Mouse (Mus musculus): ENCODE results near the gene Mei1.
A peak's percentile ranks its signal among the peaks of the same experiment; 100 is the strongest.

Mei1 gene

GRCm38 (mm10) chr15:82081161-82081560, 11.4 kb downstream of the Mei1 start:
- DNase-seq (ENCODE audit: extremely low read depth, insufficient read length, low spot score): no peak

DNA sequence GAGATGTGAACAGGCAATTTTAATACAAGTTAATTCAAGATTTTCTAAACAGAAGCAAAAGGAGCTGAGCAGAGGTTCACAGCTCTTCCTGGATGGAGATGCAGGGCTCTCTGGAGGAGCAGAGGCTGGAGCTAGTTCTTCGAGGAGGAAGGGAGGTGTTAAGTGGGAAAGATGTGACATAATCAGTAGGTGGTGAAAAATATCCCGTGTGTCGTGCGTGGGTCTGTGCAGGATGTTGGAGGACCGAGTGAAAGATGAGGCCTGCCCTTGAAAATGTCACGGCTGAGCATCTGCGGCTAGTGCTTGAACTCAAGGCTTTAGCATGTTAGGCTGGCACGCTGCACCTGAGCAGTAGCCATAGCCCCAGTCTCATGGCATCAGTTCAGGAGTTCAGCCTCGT, 15.8 kb downstream of the Mei1 start:
- DNase-seq (ENCODE audit: extremely low read depth, insufficient read length, low spot score): no peak

DNA sequence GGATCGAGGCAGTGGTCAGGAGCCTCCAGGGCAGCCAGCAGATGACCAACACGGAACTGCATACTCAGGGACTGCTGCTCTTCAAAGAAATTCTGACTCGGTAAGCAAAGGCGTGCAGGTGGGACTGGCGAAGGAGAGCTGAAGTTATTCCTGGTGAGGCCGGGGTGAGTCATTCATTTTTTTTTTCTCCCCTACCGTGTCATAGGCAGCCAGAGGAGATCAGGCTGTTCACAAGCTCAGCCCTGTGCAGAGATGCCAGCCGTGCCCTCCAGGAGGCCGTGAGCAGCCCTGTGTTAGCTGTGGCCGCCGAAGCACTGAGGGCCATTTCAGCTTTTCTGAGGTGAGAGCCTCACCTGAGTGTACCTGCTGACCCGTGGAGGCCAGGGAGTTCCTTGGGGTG, 16.3 kb downstream of the Mei1 start:
- DNase-seq (ENCODE audit: extremely low read depth, insufficient read length, low spot score): peak; percentile 39

DNA sequence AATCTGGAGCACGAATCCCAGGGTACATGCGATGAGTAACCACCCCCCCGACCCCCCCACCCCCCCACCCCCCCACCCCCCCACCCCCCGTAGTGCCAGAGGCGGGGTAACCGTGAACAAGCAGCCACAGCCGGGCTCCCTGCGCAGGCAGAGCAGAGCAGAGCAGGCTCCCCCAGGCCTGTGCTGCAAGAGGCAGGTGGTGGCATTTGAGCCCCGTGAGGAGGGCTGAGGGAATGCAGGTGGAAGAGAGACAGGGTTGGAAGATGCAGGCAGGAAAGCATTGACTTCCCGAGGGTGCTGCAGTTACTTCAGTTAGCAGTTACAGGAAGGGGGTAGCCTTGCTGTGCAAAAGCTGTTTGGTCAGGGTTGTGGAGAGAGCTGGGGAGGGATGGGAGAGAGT, 17.5 kb downstream of the Mei1 start:
- no peak for DNase-seq (ENCODE audit: extremely low read depth, insufficient read length, low spot score)

- no peak for DNase-seq (ENCODE audit: extremely low read depth, insufficient read length, low spot score)
Observed at GRCm38 (mm10) chr15:82091061-82091460, 21.3 kb downstream of the Mei1 start.

GRCm38 (mm10) chr15:82106953-82107555, 37.3 kb downstream of the Mei1 start:
- DNase-seq (ENCODE audit: extremely low read depth, insufficient read length, low spot score): peak; percentile 43

DNA sequence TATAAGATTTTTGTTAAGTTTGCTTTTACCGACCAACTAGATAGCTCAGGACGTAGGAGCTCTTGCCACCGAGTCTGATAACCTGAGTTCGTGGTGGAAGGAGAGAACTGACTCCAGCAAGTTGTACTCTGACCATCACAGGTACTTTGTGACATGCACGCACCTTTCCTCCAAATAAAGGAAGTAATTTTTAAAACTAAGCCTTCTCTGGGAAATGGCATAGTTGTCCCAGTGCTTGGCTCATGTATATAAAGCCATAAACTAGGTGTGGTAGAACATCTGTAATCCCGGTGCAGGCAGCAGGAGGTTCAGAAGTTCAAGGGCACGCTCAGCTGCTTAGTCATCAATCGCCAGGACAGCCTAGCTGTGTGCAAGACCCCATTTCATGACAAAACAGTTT, 50.7 kb downstream of the Mei1 start:
- no peak for DNase-seq (ENCODE audit: extremely low read depth, insufficient read length, low spot score)

- peak; percentile 38 for DNase-seq (ENCODE audit: extremely low read depth, insufficient read length, low spot score)
Observed at GRCm38 (mm10) chr15:82126690-82127089, 56.9 kb downstream of the Mei1 start.

DNA sequence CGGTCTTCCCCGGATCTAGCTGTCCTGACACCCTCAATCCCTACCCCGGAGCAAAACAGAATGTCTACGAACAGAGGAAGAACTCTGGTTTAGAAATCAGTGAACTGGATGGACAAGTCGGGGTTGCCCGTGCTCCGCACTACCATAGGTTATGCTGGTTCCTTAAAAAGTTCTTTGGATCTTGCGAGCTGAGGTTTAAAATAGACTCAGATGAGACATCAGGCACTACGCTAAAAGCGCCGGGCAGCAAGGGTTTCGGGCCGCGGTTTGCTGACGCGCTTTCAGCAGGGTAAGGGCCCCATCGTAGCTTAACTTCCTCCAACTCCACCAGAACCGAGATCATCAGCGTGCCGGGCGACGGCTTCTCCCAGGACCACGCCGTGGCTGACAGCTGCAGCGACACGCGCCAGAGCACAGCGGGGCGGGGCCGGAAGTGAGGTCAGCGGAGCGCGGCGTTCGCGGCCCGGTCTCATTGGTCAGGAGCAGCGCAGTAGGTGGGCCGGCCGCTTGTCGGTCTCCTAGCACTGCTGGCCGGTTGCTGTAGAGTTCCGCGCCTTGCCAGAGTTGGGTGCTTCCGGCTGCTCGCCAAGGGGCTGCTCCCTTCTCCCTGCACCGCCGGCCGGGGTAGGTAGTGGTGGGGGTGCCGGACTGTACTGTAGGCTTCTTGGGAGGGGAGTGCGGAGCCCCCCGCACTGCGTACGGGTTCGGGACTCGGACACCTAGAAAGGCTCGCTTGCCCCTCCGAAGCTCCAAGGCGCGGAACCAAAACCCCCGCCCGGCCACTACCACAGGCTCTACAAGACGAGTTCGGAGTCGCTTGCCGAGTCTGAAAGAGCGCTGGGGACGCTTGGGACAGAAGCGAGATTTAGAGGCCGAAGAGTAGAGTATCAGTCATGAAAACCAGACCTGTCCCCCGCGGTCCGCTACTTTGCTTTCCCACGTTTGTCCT, 57.9 kb downstream of the Mei1 start, which contains the start of gene Ccdc134:
Gene Ccdc134, plus strand, starts transcription at position 497 of the 949 bp plus-strand sequence.
- DNase-seq (ENCODE audit: extremely low read depth, insufficient read length, low spot score): peak; percentile 98

GRCm38 (mm10) chr15:82128398-82128797, 58.6 kb downstream of the Mei1 start:
- no peak for DNase-seq (ENCODE audit: extremely low read depth, insufficient read length, low spot score)

DNA sequence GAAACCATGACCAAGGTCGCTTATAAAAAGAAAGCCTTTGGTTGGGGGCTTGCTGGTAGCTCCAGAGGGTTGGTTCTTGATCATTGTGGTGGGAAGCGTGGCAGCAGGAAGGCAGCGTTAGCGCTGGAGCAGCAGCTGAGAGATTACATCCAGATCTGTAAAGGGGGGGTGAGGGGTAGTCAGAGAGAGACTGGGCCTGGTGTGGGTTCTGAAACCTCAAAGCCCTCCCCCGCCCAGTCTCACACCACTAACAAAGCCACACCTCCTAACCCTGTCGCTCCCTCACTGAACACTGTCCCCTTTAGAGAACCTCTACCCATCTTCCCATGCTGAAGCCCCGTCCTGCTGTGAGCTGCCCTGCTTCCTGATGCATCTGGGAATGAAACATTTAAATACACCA, 60.8 kb downstream of the Mei1 start:
- no peak for DNase-seq (ENCODE audit: extremely low read depth, insufficient read length, low spot score)

GRCm38 (mm10) chr15:82135372-82135771, 65.6 kb downstream of the Mei1 start:
- no peak for DNase-seq (ENCODE audit: extremely low read depth, insufficient read length, low spot score)

DNA sequence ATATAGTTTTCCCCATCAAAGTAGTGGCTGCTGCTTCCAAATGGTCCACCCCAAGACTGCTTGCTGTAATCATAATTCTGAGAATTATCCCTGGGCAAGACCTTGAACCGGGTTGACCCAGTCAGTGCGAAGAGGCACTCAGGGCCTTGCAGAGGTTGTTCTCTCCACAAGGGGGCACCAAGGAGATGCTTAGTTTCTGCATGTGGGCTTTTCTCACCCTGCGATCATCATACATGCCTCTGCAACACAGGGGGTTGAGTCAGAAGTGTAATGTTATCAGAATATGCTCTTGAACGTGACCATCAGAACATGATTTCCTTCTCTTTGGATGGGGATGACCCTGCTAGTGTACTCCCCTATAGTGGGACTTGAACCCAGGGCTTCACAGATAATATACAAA, 68.8 kb downstream of the Mei1 start:
- peak; percentile 28 for DNase-seq (ENCODE audit: extremely low read depth, insufficient read length, low spot score)

DNA sequence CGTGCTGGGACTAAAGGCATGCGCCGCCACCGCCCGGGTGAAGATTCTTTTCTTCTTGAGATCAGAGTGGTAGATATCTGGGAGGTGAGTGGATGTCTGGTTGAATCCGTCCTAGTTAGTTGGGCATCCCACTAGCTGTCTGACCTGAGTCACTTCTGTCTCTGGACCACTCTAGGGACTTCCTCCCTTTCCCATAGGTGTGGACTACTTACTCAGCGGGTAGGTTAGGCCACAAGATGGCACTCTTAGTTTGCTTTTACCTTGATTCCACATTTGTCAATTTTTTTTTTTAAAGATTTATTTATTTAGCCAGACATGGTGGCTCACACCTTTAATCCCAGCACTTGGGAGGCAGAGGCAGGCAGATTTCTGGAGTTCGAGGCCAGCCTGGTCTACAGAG, 69.4 kb downstream of the Mei1 start:
- no peak for DNase-seq (ENCODE audit: extremely low read depth, insufficient read length, low spot score)

DNA sequence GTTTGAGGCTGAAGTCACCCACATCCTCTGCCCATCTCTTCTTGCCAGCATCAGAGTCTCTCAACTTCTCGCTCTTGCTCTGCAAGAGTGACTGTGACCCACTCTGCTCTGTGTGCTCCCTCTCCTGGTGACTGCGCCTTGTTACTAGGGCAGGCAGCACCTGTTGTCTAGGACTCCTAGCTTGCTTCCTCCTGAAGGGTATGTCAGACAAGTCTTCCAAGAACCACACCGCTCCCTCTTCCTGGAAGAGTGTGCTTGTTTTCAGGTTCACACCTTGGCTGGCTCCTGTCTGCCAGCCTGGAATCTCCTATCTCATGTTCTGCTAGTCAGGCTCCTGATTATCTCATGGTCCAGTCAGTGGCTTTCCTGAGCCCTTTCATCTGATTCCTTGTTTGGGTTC, 70.6 kb downstream of the Mei1 start:
- no peak for DNase-seq (ENCODE audit: extremely low read depth, insufficient read length, low spot score)

- no peak for DNase-seq (ENCODE audit: extremely low read depth, insufficient read length, low spot score)
Observed at GRCm38 (mm10) chr15:82144157-82144556, 74.4 kb downstream of the Mei1 start.

GRCm38 (mm10) chr15:82145408-82145807, 75.6 kb downstream of the Mei1 start:
- no peak for DNase-seq (ENCODE audit: extremely low read depth, insufficient read length, low spot score)

GRCm38 (mm10) chr15:82145851-82146769, 76.3 kb downstream of the Mei1 start:
- DNase-seq (ENCODE audit: extremely low read depth, insufficient read length, low spot score): no peak

- peak; percentile 99 for DNase-seq (ENCODE audit: extremely low read depth, insufficient read length, low spot score)
Observed at GRCm38 (mm10) chr15:82146770-82147610, 77.2 kb downstream of the Mei1 start, which contains the start of gene Srebf2. Gene Srebf2, plus strand, starts transcription at chr15:82147181.

DNA sequence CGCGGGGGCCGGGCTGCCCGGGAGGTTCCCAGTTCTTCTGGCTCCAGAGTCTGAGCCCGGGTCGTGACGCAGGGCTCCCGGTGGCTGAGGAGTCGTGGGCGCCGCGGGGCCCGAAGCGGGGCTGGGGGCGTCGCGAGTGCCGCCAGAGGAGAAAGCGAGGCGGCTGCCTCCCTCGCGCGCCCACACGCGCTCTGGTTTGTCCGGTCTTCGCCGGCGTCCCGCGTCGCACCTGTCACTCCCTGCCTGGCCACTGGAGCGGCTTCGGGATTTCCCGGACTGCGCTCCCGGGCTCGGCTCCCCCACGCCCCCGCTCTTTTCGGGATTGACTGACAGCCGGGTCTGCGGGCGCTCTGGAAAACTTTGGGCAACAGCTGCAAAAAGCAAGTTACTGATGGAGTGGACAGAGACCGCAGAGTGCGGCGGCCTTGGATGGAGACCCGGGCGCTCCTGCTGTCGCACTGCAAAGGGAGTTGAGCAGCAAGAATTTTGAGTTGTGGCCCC, 77.9 kb downstream of the Mei1 start:
- DNase-seq (ENCODE audit: extremely low read depth, insufficient read length, low spot score): peak; percentile 77

All from 3134 (cell line).